Mouse (Mus musculus) kidney, postnatal 0 days (tissue): ENCODE results near the gene A830031A19Rik. TPM values are rescaled to one million over a fixed set of nuclear protein-coding genes. Genes with fewer than 3 reads are reported as not detected.

ENCODE experiments used
- ATAC-seq: fragments of 200-750 bp; cut with Nextera tagmentation; replicated peaks from 2 replicates; pipeline ENCODE4 v1.8.0; 2017; ENCODE audit warnings: low read depth, moderate number of reproducible peaks, moderate TSS enrichment, moderate library complexity; ENCODE audit not compliant: low FRiP score
- DNase-seq: peaks from one replicate; pipeline ENCODE4 v3.0.0-alpha.2; 2016; ENCODE audit warnings: low spot score
- H3K27ac ChIP-seq: fragments of 300-500 bp; sonication (generic); 2 replicates; pipeline ENCODE4 v1.5.1; 2014; ENCODE audit warnings: mild to moderate bottlenecking
- H3K27me3 ChIP-seq: fragments of 300-500 bp; sonication (generic); 2 replicates; pipeline ENCODE4 v1.6.1; 2014; ENCODE audit warnings: low read length, mixed read lengths; ENCODE audit not compliant: insufficient read depth
- H3K36me3 ChIP-seq: fragments of 300-500 bp; sonication (generic); 2 replicates; pipeline ENCODE4 v1.6.1; 2014; ENCODE audit warnings: low read length, mixed read lengths; ENCODE audit not compliant: insufficient read depth
- H3K4me1 ChIP-seq: fragments of 300-500 bp; sonication (generic); replicated peaks from 2 replicates; pipeline ENCODE4 v1.6.1; 2014; ENCODE audit warnings: antibody characterized with exemption, low read length, mixed read lengths; ENCODE audit not compliant: insufficient read depth
- H3K4me2 ChIP-seq: fragments of 300-500 bp; sonication (generic); 2 replicates; pipeline ENCODE4 v1.6.1; 2014; ENCODE audit warnings: mild to moderate bottlenecking, low read length, moderate library complexity, mixed read lengths
- H3K4me3 ChIP-seq: fragments of 300-500 bp; sonication (generic); replicated peaks from 2 replicates; pipeline ENCODE4 v1.5.1; 2014; ENCODE audit warnings: low read depth, low read length
- H3K9ac ChIP-seq: fragments of 300-500 bp; sonication (generic); 2 replicates; pipeline ENCODE4 v1.6.1; 2014; ENCODE audit warnings: low read depth, low read length
- H3K9me3 ChIP-seq: fragments of 300-500 bp; sonication (generic); replicated peaks from 2 replicates; pipeline ENCODE4 v1.6.1; 2016; ENCODE audit warnings: low read length, inconsistent platforms, mixed read lengths
- CTCF ChIP-seq: IDR thresholded peaks from 2 replicates; pipeline ENCODE4 v1.5.1; 2016; ENCODE audit warnings: antibody characterized with exemption, low read depth, mild to moderate bottlenecking, moderate library complexity
- WGBS: fragments of 180-500 bp; shearing (Covaris S2); extraction: QIAGEN DNeasy Blood & Tissue Kit; methylation state at CpG from one replicate; pipeline ENCODE4 v1.1.7; 2014; 5-methylcytosine and 5-hydroxymethylcytosine counted together
- polyA plus RNA-seq: library from polyadenylated mRNA; unstranded; fragments of >200 nt; fragmentation: Nextera tagmentation; extraction: Ambion mirVana; gene quantifications from 2 replicates; pipeline ENCODE4 v1.2.1, GENCODE M21; 2015

Gene A830031A19Rik
- polyA plus RNA-seq, 1 experiment from 2014 or later, result not detected

DNA sequence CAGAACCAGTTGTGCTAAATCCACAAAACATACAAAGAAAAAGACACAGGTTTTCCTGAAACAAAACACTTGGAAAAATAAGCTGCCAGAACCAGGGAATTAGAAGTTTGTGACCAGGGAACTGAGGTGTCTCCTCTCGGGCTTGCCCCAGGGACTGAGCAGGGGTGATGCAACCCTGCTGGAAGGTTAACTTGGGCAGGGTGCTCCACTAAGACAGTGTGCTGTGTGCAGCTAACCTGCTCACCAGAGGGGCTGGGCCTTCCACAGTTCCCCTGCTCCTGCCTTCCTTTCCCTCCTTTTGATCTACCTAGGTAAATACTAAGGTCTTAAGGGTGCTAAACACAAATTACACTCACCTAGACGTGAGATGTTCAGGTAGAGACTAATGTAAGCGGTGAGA is 17.8 kb upstream of the A830031A19Rik start:
- no peak overlapping the region for H3K27ac ChIP-seq
- H3K4me2 ChIP-seq, result no peak overlapping the region
- DNase-seq (no peak), ATAC-seq (no peak)
- no peak for TF ChIP-seq CTCF
- WGBS, result 56% methylated on average over 3 of the region's 3 CpGs
- no peaks in the 10 kb centered on the region for H3K4me1 ChIP-seq
- H3K27me3 ChIP-seq, result peaks cover 50% of the 10 kb centered on the region
- no peaks in the 10 kb centered on the region for H3K36me3 ChIP-seq
- no peak overlapping the region for H3K9ac ChIP-seq
- H3K4me3 ChIP-seq, result no peak overlapping the region
- no peaks in the 10 kb centered on the region for H3K9me3 ChIP-seq

DNA sequence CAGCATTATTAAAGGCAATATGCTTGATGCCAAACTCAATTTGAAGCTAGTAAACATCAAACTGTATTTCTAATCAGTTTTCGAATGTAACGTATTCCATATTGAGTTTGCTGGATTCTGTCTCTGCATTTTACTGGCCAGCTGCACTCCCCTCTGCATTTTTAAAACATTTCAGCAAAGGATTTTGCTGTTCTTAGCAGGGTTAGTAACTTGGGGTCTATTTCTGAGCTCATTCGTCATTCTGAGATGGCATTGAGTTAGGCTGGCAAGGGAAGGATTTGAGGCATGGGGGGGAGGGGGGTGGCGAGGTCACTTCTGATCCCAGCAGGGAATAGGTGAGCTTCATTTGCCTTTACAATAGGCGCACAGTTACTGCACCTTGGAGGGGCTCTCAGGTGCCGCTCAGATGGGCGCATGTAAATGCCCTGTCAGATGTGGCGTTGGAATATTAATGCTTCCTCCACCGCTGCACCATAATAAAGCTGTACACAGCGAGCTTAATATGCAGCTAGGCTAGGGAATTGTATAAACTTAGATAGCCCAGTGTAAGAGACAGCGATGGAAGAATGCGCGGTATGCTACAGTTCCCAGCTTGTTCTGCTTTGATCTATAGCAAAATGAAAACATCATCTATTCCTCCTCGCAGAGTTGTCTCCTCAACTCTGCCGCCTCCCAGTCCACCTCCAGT is 16.7 kb upstream of the A830031A19Rik start:
- H3K27me3 ChIP-seq, result peaks cover 44% of the 10 kb centered on the region
- H3K27ac ChIP-seq, result no peak overlapping the region
- DNase-seq (no peak), ATAC-seq (no peak)
- no peak overlapping the region for H3K4me2 ChIP-seq
- H3K9me3 ChIP-seq, result no peaks in the 10 kb centered on the region
- TF ChIP-seq CTCF, result no peak
- H3K4me3 ChIP-seq, result no peak overlapping the region
- no peak overlapping the region for H3K9ac ChIP-seq
- no peaks in the 10 kb centered on the region for H3K4me1 ChIP-seq
- 31% methylated on average over 15 of the region's 15 CpGs for WGBS
- no peaks in the 10 kb centered on the region for H3K36me3 ChIP-seq

DNA sequence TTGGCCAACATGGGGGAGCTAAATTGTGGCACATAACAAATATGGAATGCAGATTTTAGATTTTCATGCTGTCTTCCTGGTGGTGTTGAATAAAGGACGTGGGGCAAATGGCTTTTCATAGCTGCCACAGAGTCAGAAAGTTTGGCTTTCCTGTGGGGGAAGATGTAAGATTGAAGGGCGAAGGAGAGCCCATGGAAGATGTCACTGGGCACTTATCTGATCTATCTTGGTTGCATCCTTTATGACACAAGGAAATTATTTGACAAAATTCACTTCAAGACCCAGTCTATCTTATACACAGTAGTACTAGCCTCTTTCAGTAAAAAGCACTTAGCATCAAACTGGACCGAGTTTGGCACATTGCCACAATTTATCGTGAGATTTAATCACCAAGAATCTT is 15.6 kb upstream of the A830031A19Rik start:
- no peak for TF ChIP-seq CTCF
- Histone ChIP-seq H3K4me1 (no peaks in the 10 kb centered on the region), H3K9ac (no peak overlapping the region), H3K27ac (no peak overlapping the region), H3K36me3 (no peaks in the 10 kb centered on the region), H3K27me3 (peaks cover 51% of the 10 kb centered on the region), H3K4me3 (no peak overlapping the region), H3K4me2 (no peak overlapping the region), H3K9me3 (no peaks in the 10 kb centered on the region)
- WGBS, result 80% methylated on average over 4 of the region's 4 CpGs
- no peak for ATAC-seq
- no peak for DNase-seq

DNA sequence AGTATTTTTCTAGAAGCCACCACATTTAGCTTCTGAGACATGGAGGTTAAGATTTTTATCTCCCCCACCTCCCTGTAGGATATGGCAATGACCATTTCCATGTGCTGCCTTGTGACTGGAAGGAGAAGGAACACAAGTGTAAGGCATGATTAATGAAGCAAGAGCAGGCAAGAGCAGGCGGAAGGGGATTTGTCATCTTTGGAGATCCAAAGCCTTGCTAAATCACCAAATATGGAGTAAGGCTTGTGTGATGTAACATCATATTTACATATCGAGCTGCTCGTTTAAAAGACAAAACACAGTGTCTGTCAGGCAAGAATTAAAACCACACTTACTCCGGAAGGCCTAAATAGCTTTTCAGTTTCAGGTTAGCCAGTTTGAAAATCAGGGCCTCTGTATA is 12.2 kb upstream of the A830031A19Rik start:
- H3K27ac ChIP-seq, result no peak overlapping the region
- H3K4me3 ChIP-seq, result no peak overlapping the region
- WGBS, result 54% methylated on average over 4 of the region's 4 CpGs
- no peaks in the 10 kb centered on the region for H3K4me1 ChIP-seq
- no peak overlapping the region for H3K9ac ChIP-seq
- H3K9me3 ChIP-seq, result no peaks in the 10 kb centered on the region
- TF ChIP-seq CTCF, result no peak
- DNase-seq (no peak), ATAC-seq (no peak)
- H3K27me3 ChIP-seq, result peaks cover 54% of the 10 kb centered on the region
- no peak overlapping the region for H3K4me2 ChIP-seq
- H3K36me3 ChIP-seq, result no peaks in the 10 kb centered on the region

DNA sequence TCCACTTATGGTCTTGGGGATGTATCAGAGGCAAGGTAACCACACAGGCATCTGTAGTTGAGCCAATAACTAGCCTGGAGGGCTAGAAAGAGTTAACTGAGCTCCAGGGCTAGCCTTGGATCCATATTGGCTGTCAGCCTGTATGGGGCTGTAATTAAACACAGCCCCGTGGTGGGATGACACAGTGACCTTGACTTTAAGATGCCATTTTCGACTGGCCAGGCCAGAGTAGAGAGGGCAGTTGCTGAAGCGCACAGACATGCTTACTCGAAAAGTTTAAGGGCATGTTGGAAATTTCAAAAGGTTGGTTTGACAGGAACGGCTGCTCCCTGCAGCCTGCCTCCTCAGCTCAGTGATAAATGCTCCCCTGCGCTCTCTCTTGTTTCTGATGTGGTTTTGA is 11.1 kb upstream of the A830031A19Rik start:
- DNase-seq (no peak), ATAC-seq (no peak)
- WGBS, result 45% methylated on average over 6 of the region's 6 CpGs
- no peaks in the 10 kb centered on the region for H3K36me3 ChIP-seq
- no peak overlapping the region for H3K9ac ChIP-seq
- no peak for TF ChIP-seq CTCF
- no peak overlapping the region for H3K4me3 ChIP-seq
- H3K27me3 ChIP-seq, result peaks cover 50% of the 10 kb centered on the region
- no peak overlapping the region for H3K27ac ChIP-seq
- no peaks in the 10 kb centered on the region for H3K9me3 ChIP-seq
- no peak overlapping the region for H3K4me2 ChIP-seq
- 0 out of 2 replicates have a peak, but pooled peaks cover 6% of the 10 kb centered on the region for H3K4me1 ChIP-seq

DNA sequence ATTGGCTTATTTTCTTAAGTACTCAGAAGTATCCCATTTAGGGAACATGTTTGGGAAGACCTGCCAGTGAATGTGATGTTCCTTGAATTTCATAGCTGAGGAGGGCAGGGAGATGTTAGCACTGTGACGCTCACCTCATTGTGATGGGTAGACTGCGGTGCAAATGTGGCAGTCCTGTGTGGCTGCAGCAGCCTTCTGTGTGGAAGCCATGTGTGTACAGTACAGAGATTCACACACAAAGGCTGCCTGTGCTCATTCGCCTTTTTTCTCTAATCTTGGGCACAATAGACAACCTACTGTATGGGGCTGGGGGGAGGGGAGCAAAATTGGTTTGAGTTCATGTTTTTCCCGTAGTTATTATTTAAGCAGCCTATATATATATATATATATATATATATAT is 9.7 kb upstream of the A830031A19Rik start:
- 84% methylated on average over 4 of the region's 4 CpGs for WGBS
- Histone ChIP-seq H3K9me3 (no peaks in the 10 kb centered on the region), H3K4me2 (no peak overlapping the region), H3K27me3 (peaks cover 51% of the 10 kb centered on the region), H3K4me1 (peaks cover 13% of the 10 kb centered on the region; the same call in 1 of the 2 replicates), H3K4me3 (no peak overlapping the region), H3K36me3 (no peaks in the 10 kb centered on the region), H3K27ac (no peak overlapping the region), H3K9ac (no peak overlapping the region)
- DNase-seq, result no peak
- ATAC-seq, result no peak
- no peak for TF ChIP-seq CTCF

DNA sequence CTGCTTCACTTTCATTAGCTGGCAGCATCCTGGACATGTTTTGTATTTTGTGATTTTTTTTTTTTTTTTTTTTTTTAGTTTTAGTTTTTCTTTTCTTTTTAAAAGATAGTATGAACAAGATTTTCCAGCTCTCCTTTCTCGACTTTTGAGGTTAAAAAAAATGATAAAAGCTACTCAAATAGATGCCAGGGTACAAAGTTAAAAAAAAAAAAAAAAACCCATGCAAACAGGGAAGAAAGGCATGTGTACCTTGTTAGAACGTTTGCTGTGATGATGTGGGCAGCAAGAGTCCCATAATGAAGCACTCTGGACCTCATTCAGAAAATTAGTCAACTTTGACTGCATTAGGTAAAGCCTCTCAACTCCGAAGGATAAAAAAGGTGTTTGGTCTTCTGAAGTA is 9.2 kb upstream of the A830031A19Rik start:
- DNase-seq (no peak), ATAC-seq (no peak)
- Histone ChIP-seq H3K4me3 (no peak overlapping the region), H3K9ac (no peak overlapping the region), H3K27me3 (peaks cover 48% of the 10 kb centered on the region), H3K36me3 (no peaks in the 10 kb centered on the region), H3K27ac (no peak overlapping the region), H3K4me2 (no peak overlapping the region), H3K4me1 (peaks cover 13% of the 10 kb centered on the region; the same call in 1 of the 2 replicates), H3K9me3 (no peaks in the 10 kb centered on the region)
- 71% methylated on average over 3 of the region's 3 CpGs for WGBS
- TF ChIP-seq CTCF, result no peak
